Mouse (Mus musculus): Measurements from ENCODE around the gene Cacna1a. TPM values are rescaled to one million over a fixed set of nuclear protein-coding genes. Genes with fewer than 3 reads are reported as not detected.

Cacna1a gene
- total and polyA plus RNA-seq, 3 experiments = 3.2 to 5.1 TPM; not detected in 1

DNA sequence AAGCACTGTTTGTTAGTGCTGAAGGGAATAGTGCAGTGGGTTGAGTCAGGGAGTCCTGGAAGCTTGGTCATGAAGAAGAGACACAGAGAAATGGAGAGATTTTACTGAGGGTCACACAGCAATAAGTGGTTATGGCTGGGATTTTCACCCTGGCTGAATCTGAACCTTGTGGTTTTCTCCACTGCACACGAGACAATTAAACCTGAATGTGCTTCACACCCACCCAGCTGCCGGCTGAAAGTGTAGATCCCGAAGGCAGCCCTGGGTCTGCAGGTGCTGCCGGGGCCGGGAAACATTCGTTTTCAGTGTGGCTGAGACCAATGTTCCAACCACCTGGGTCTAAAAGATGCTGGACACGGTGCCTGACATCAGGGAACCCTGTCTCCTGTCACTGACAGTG, 167.0 kb downstream of the Cacna1a start:
- Histone ChIP-seq H3K9ac (ENCODE audit: control insufficient read depth, low read depth, low read length, poor library complexity, severe bottlenecking) (no peak overlapping the region), H3K9me3 (replicated peaks; ENCODE audit: insufficient read depth, low read length) (no peaks in the 10 kb centered on the region), H3K79me2 (ENCODE audit: control insufficient read depth, insufficient read depth, low read length, poor library complexity) (no peaks in the 10 kb centered on the region), H3K27ac (ENCODE audit: control insufficient read depth, low read depth, low read length) (no peak overlapping the region), H3K4me1 (ENCODE audit: control insufficient read depth in 1 of 2, insufficient read depth in 2 of 2, low read length in 2 of 2) (no peaks in the 10 kb centered on the region), H3K27me3 (ENCODE audit: control insufficient read depth in 1 of 2, insufficient read depth in 2 of 2, low read length in 2 of 2) (no peaks in the 10 kb centered on the region), H3K4me3 (ENCODE audit: control insufficient read depth in 1 of 2, insufficient read depth in 1 of 2, low read depth in 2 of 2, low read length in 2 of 2) (no peak overlapping the region), H3K36me3 (ENCODE audit: control insufficient read depth in 1 of 2, insufficient read depth in 2 of 2, low read length in 2 of 2) (no peaks in the 10 kb centered on the region)
- DNase-seq (ENCODE audit: low read depth, low spot score) = no peak
- TF ChIP-seq USF1 (IDR thresholded peaks at IDR 0.05; ENCODE audit: low read depth, low read length) (no peak), GABPA (IDR thresholded peaks at IDR 0.05; ENCODE audit: low read depth, low read length) (no peak), NRF1 (IDR thresholded peaks at IDR 0.05; ENCODE audit: insufficient read depth, low read depth, low read length, poor library complexity, severe bottlenecking) (no peak), JUND (IDR thresholded peaks at IDR 0.05; ENCODE audit: low read depth, low read length) (no peak), NELFE (IDR thresholded peaks at IDR 0.05; ENCODE audit: low read depth, low read length) (no peak), SMC3 (IDR thresholded peaks at IDR 0.05; ENCODE audit: low read depth, low read length) (no peak), ELF1 (IDR thresholded peaks at IDR 0.05; ENCODE audit: low read depth, low read length) (no peak), POLR2AphosphoS5 (IDR thresholded peaks at IDR 0.05; ENCODE audit: borderline replicate concordance, low read depth, low read length) (no peak), CTCF (IDR thresholded peaks at IDR 0.05 in 2 of 3, conservative IDR thresholded peaks at IDR 0.05 in 1 of 3; ENCODE audit: control insufficient read depth in 1 of 3, insufficient read depth in 1 of 3, low read depth in 2 of 3, low read length in 3 of 3, poor library complexity in 1 of 3, severe bottlenecking in 1 of 3) (no peak), RAD21 (IDR thresholded peaks at IDR 0.05; ENCODE audit: low read depth, low read length) (no peak), ZKSCAN1 (IDR thresholded peaks at IDR 0.05; ENCODE audit: low read depth, low read length) (no peak), GATA1 (IDR thresholded peaks at IDR 0.05; ENCODE audit: low read depth, low read length) (no peak), CHD2 (IDR thresholded peaks at IDR 0.05; ENCODE audit: low read length) (no peak), POLR2A (IDR thresholded peaks at IDR 0.05; ENCODE audit: control insufficient read depth in 1 of 2, insufficient read depth in 1 of 2, low read depth in 1 of 2, low read length in 2 of 2, poor library complexity in 1 of 2) (no peak), SIN3A (IDR thresholded peaks at IDR 0.05; ENCODE audit: low read length) (no peak), ETS1 (IDR thresholded peaks at IDR 0.05; ENCODE audit: low read depth, low read length) (no peak), CHD1 (IDR thresholded peaks at IDR 0.05; ENCODE audit: low read depth, low read length) (no peak), UBTF (IDR thresholded peaks at IDR 0.05; ENCODE audit: borderline replicate concordance, insufficient read depth, low read depth, low read length) (no peak)

DNA sequence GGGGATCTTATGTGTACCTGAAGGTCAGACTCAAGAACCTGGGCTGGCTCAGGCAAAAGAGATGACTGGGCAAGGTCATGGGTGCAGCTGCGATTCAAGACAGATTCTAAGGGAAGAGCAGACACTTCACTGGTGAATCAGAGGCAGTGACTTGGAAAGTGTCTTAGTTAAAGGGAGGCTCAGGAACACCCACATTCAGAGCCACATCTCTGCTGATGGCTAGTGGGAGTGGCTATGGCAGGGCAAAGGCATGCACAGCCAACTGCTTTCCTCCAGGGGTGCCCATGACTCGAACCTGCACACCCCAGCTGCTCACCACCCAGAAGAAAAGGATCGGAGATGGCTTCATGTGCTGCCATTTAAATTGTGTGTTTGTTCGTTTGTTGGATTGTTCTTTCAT, 169.7 kb downstream of the Cacna1a start:
- no peak for TF ChIP-seq CHD2 (IDR thresholded peaks at IDR 0.05; ENCODE audit: low read length)
- no peak for TF ChIP-seq CTCF (IDR thresholded peaks at IDR 0.05 in 2 of 3, conservative IDR thresholded peaks at IDR 0.05 in 1 of 3; ENCODE audit: control insufficient read depth in 1 of 3, insufficient read depth in 1 of 3, low read depth in 2 of 3, low read length in 3 of 3, poor library complexity in 1 of 3, severe bottlenecking in 1 of 3)
- no peak for TF ChIP-seq CHD1 (IDR thresholded peaks at IDR 0.05; ENCODE audit: low read depth, low read length)
- no peak for TF ChIP-seq NELFE (IDR thresholded peaks at IDR 0.05; ENCODE audit: low read depth, low read length)
- no peak for TF ChIP-seq TCF12 (IDR thresholded peaks at IDR 0.05; ENCODE audit: low read depth, low read length)
- TF ChIP-seq ZNF384 (IDR thresholded peaks at IDR 0.05; ENCODE audit: low read depth, low read length) = no peak
- no peak for TF ChIP-seq POLR2AphosphoS5 (IDR thresholded peaks at IDR 0.05; ENCODE audit: borderline replicate concordance, low read depth, low read length)
- no peak for TF ChIP-seq HCFC1 (IDR thresholded peaks at IDR 0.05; ENCODE audit: low read depth, low read length)
- no peak for TF ChIP-seq ELF1 (IDR thresholded peaks at IDR 0.05; ENCODE audit: low read depth, low read length)
- no peak for TF ChIP-seq ZKSCAN1 (IDR thresholded peaks at IDR 0.05; ENCODE audit: low read depth, low read length)
- TF ChIP-seq TBP (IDR thresholded peaks at IDR 0.05; ENCODE audit: low read depth, low read length) = no peak
- TF ChIP-seq GABPA (IDR thresholded peaks at IDR 0.05; ENCODE audit: low read depth, low read length) = no peak
- no peak for TF ChIP-seq SMC3 (IDR thresholded peaks at IDR 0.05; ENCODE audit: low read depth, low read length)
- TF ChIP-seq E2F4 (IDR thresholded peaks at IDR 0.05; ENCODE audit: borderline replicate concordance, low read depth, low read length) = no peak
- no peak for TF ChIP-seq MYB (IDR thresholded peaks at IDR 0.05; ENCODE audit: low read depth, low read length)
- no peak for TF ChIP-seq POLR2AphosphoS2 (IDR thresholded peaks at IDR 0.05; ENCODE audit: low read length)
- TF ChIP-seq USF1 (IDR thresholded peaks at IDR 0.05; ENCODE audit: low read depth, low read length) = no peak
- no peak for TF ChIP-seq RCOR1 (IDR thresholded peaks at IDR 0.05; ENCODE audit: low read depth, low read length)
- DNase-seq (ENCODE audit: low read depth, low spot score) = no peak

More for the DNA sequence above, 169.7 kb downstream of the Cacna1a start:
- H3K4me3 ChIP-seq (ENCODE audit: control insufficient read depth in 1 of 2, insufficient read depth in 1 of 2, low read depth in 2 of 2, low read length in 2 of 2) = no peak overlapping the region
- no peaks in the 10 kb centered on the region for H3K27me3 ChIP-seq (ENCODE audit: control insufficient read depth in 1 of 2, insufficient read depth in 2 of 2, low read length in 2 of 2)
- no peak overlapping the region for H3K27ac ChIP-seq (ENCODE audit: control insufficient read depth, low read depth, low read length)
- H3K4me1 ChIP-seq (ENCODE audit: control insufficient read depth in 1 of 2, insufficient read depth in 2 of 2, low read length in 2 of 2) = no peaks in the 10 kb centered on the region
- H3K9me3 ChIP-seq (replicated peaks; ENCODE audit: insufficient read depth, low read length) = no peaks in the 10 kb centered on the region
- no peaks in the 10 kb centered on the region for H3K79me2 ChIP-seq (ENCODE audit: control insufficient read depth, insufficient read depth, low read length, poor library complexity)
- no peaks in the 10 kb centered on the region for H3K36me3 ChIP-seq (ENCODE audit: control insufficient read depth in 1 of 2, insufficient read depth in 2 of 2, low read length in 2 of 2)
- H3K9ac ChIP-seq (ENCODE audit: control insufficient read depth, low read depth, low read length, poor library complexity, severe bottlenecking) = no peak overlapping the region

Data from MEL (cell line).